Mouse (Mus musculus) forebrain, embryonic 14.5 days (tissue): ENCODE measurements around the gene Cycs. TPM values are rescaled to one million over a fixed set of nuclear protein-coding genes. Genes with fewer than 3 reads are reported as not detected.
A peak's percentile ranks its signal among the peaks of the same experiment; 100 is the strongest.

Source experiments
- ATAC-seq: fragments of 200-750 bp; cut with Nextera tagmentation; 2 replicates; pipeline ENCODE4 v1.8.0; 2017; ENCODE audit warnings: mild to moderate bottlenecking, moderate library complexity
- DNase-seq: peaks from one replicate; pipeline ENCODE4 v3.0.0-alpha.2; 2015; ENCODE audit warnings: low spot score
- H3K27ac ChIP-seq: fragments of 300-500 bp; sonication (generic); 2 replicates; pipeline ENCODE4 v1.5.1; 2014; ENCODE audit warnings: low read depth, mild to moderate bottlenecking, control low read depth, low read length, moderate library complexity
- H3K27me3 ChIP-seq: fragments of 300-500 bp; sonication (generic); replicated peaks from 2 replicates; pipeline ENCODE4 v1.6.1; 2014; ENCODE audit warnings: low read length, control low read depth, mixed read lengths; ENCODE audit not compliant: control insufficient read depth, insufficient read depth
- H3K36me3 ChIP-seq: fragments of 300-500 bp; sonication (generic); 2 replicates; pipeline ENCODE4 v1.6.1; 2014; ENCODE audit warnings: low read length, control low read depth; ENCODE audit not compliant: control insufficient read depth, insufficient read depth
- H3K4me1 ChIP-seq: fragments of 300-500 bp; sonication (generic); 2 replicates; pipeline ENCODE4 v1.6.1; 2014; ENCODE audit warnings: antibody characterized with exemption, low read length, control low read depth; ENCODE audit not compliant: control insufficient read depth, insufficient read depth
- H3K4me2 ChIP-seq: fragments of 300-500 bp; sonication (generic); 2 replicates; pipeline ENCODE4 v1.6.1; 2014; ENCODE audit warnings: mild to moderate bottlenecking, control low read depth, low read length
- H3K4me3 ChIP-seq: fragments of 300-500 bp; sonication (generic); 2 replicates; pipeline ENCODE4 v1.5.1; 2014; ENCODE audit warnings: low read depth, low read length, control low read depth
- H3K9ac ChIP-seq: fragments of 300-500 bp; sonication (generic); 2 replicates; pipeline ENCODE4 v1.6.1; 2014; ENCODE audit warnings: mild to moderate bottlenecking, low read length, control low read depth, moderate library complexity
- H3K9me3 ChIP-seq: fragments of 300-500 bp; sonication (generic); replicated peaks from 2 replicates; pipeline ENCODE4 v1.6.1; 2016; ENCODE audit warnings: low read length, control low read depth, mixed read lengths; ENCODE audit not compliant: control insufficient read depth
- WGBS: fragments of 180-500 bp; shearing (Covaris S2); extraction: QIAGEN DNeasy Blood & Tissue Kit; methylation state at CpG from one replicate; pipeline ENCODE4 v1.1.7; 2014; 5-methylcytosine and 5-hydroxymethylcytosine counted together
- polyA plus RNA-seq: library from polyadenylated mRNA; unstranded; fragments of >200 nt; fragmentation: Nextera tagmentation; extraction: Ambion mirVana; gene quantifications from 2 replicates; pipeline ENCODE4 v1.2.1, GENCODE M21; 2014

Cycs gene
- 65.1 and 70.5 TPM in 2 replicates for polyA plus RNA-seq

- Histone ChIP-seq H3K4me1 (peaks cover 2% of the 10 kb centered on the region), H3K36me3 (peaks cover 16% of the 10 kb centered on the region), H3K9me3 (no peaks in the 10 kb centered on the region), H3K27ac (peak within 1 kb of the TSS; percentile 72), H3K9ac (peak within 1 kb of the TSS; percentile 90), H3K4me3 (peak within 1 kb of the TSS; percentile 50), H3K4me2 (peak within 1 kb of the TSS; percentile 84), H3K27me3 (no peaks in the 10 kb centered on the region)
- under 1% methylated on average over 78 of the region's 78 CpGs for WGBS
- DNase-seq (peak; percentile 99), ATAC-seq (peak; percentile 98)
Observed at GRCm38 (mm10) chr6:50566141-50566996, at the start of gene Cycs. Cycs (minus strand) TSS chr6:50566538.

- Histone ChIP-seq H3K4me1 (no peaks in the 10 kb centered on the region), H3K27ac (no peak overlapping the region), H3K4me3 (no peak overlapping the region), H3K36me3 (no peaks in the 10 kb centered on the region), H3K9me3 (no peaks in the 10 kb centered on the region), H3K27me3 (no peaks in the 10 kb centered on the region), H3K4me2 (no peak overlapping the region), H3K9ac (no peak overlapping the region)
- 25% methylated on average over 4 of the region's 4 CpGs for WGBS
- DNase-seq (peak; percentile 29), ATAC-seq (no peak)
Observed at GRCm38 (mm10) chr6:50601620-50602019, 35.3 kb upstream of the Cycs start.

GRCm38 (mm10) chr6:50598560-50598959, 32.2 kb upstream of the Cycs start:
- no peak overlapping the region for H3K4me2 ChIP-seq
- ATAC-seq (no peak), DNase-seq (peak; percentile 63)
- WGBS: 56% methylated on average over 5 of the region's 5 CpGs
- no peaks in the 10 kb centered on the region for H3K27me3 ChIP-seq
- no peak overlapping the region for H3K9ac ChIP-seq
- H3K4me3 ChIP-seq: no peak overlapping the region
- no peaks in the 10 kb centered on the region for H3K36me3 ChIP-seq
- no peaks in the 10 kb centered on the region for H3K4me1 ChIP-seq
- H3K27ac ChIP-seq: no peak overlapping the region
- no peaks in the 10 kb centered on the region for H3K9me3 ChIP-seq

- H3K36me3 ChIP-seq: no peaks in the 10 kb centered on the region
- H3K27ac ChIP-seq: no peak within 1 kb of the TSS; the same call in 1 of the 2 replicates
- WGBS: under 1% methylated on average over 61 of the region's 62 CpGs
- ATAC-seq (peak; percentile 94), DNase-seq (peak; percentile 92)
- H3K4me2 ChIP-seq: peak within 1 kb of the TSS; percentile 92
- peak within 1 kb of the TSS; percentile 73 for H3K9ac ChIP-seq
- H3K27me3 ChIP-seq: no peaks in the 10 kb centered on the region
- peak within 1 kb of the TSS; percentile 52 for H3K4me3 ChIP-seq
- no peaks in the 10 kb centered on the region for H3K9me3 ChIP-seq
- H3K4me1 ChIP-seq: no peaks in the 10 kb centered on the region
Observed at GRCm38 (mm10) chr6:50596301-50597211, 30.2 kb upstream of the Cycs start, which contains the start of gene 4921507P07Rik. 4921507P07Rik (minus strand) TSS chr6:50596632.

- Histone ChIP-seq H3K9me3 (no peaks in the 10 kb centered on the region), H3K27ac (no peak overlapping the region), H3K27me3 (no peaks in the 10 kb centered on the region), H3K4me2 (no peak overlapping the region), H3K4me1 (no peaks in the 10 kb centered on the region), H3K4me3 (no peak overlapping the region), H3K9ac (no peak overlapping the region), H3K36me3 (no peaks in the 10 kb centered on the region)
- no peak for ATAC-seq
- DNase-seq: no peak
- WGBS: 80% methylated on average over 2 of the region's 2 CpGs
Observed at GRCm38 (mm10) chr6:50594372-50594771, 28.0 kb upstream of the Cycs start.

- no peaks in the 10 kb centered on the region for H3K27me3 ChIP-seq
- ATAC-seq (no peak), DNase-seq (no peak)
- no peak overlapping the region for H3K4me3 ChIP-seq
- H3K4me1 ChIP-seq: no peaks in the 10 kb centered on the region
- H3K9ac ChIP-seq: no peak overlapping the region
- H3K9me3 ChIP-seq: no peaks in the 10 kb centered on the region
- H3K27ac ChIP-seq: no peak overlapping the region
- no peak overlapping the region for H3K4me2 ChIP-seq
- H3K36me3 ChIP-seq: no peaks in the 10 kb centered on the region
- 71% methylated on average over 10 of the region's 10 CpGs for WGBS
Observed at GRCm38 (mm10) chr6:50593334-50593845, 27.1 kb upstream of the Cycs start.

GRCm38 (mm10) chr6:50590234-50590633, 23.9 kb upstream of the Cycs start:
- Histone ChIP-seq H3K4me1 (no peaks in the 10 kb centered on the region), H3K9me3 (no peaks in the 10 kb centered on the region), H3K36me3 (no peaks in the 10 kb centered on the region), H3K4me2 (no peak overlapping the region), H3K27ac (no peak overlapping the region), H3K9ac (no peak overlapping the region), H3K4me3 (no peak overlapping the region), H3K27me3 (no peaks in the 10 kb centered on the region)
- no peak for ATAC-seq
- no peak for DNase-seq
- 90% methylated on average over 3 of the region's 3 CpGs for WGBS

- H3K9ac ChIP-seq: no peak overlapping the region
Observed at GRCm38 (mm10) chr6:50588251-50588650, 21.9 kb upstream of the Cycs start.

More at GRCm38 (mm10) chr6:50588251-50588650, 21.9 kb upstream of the Cycs start:
- Histone ChIP-seq H3K4me3 (no peak overlapping the region), H3K4me2 (no peak overlapping the region), H3K27ac (no peak overlapping the region), H3K9me3 (no peaks in the 10 kb centered on the region), H3K4me1 (no peaks in the 10 kb centered on the region), H3K27me3 (no peaks in the 10 kb centered on the region), H3K36me3 (no peaks in the 10 kb centered on the region)
- 92% methylated on average over 1 of the region's 1 CpGs for WGBS
- DNase-seq (peak; percentile 87), ATAC-seq (no peak)
